In genomic region chr2:155240915-155241314, GRCm38 (mm10) we compare ENCODE assay signal across 8 mouse cellular contexts. TPM values are rescaled to one million over a fixed set of nuclear protein-coding genes. Genes with fewer than 3 reads are reported as not detected.
DNase-seq lines count a peak whose midpoint lies in the region; ATAC-seq and TF ChIP-seq lines count a peak whose summit lies in the region.

No protein-coding gene starts in this region.

- no peak for TF ChIP-seq EP300 in CH12.LX (IDR thresholded peaks at IDR 0.05; ENCODE audit: low read length)

- DNase-seq in hindbrain, postnatal 0 days (ENCODE audit: low spot score), result no peak
- peak; percentile 47 for DNase-seq in CH12.LX (ENCODE audit: extremely low read depth)
- DNase-seq in lung, postnatal 25 days (ENCODE audit: low spot score), result peak; percentile 50
- no peak for DNase-seq in forebrain, postnatal 0 days
- DNase-seq in right cerebral cortex, postnatal 4 days, result no peak
- no peak for DNase-seq in frontal cortex, postnatal 14 days (ENCODE audit: low spot score in 2 of 2)

- no peak overlapping the region for H3K4me2 ChIP-seq in hindbrain, postnatal 0 days (ENCODE audit: low read depth, low read length)
- H3K4me2 ChIP-seq in hindbrain, embryonic 13.5 days, result no peak overlapping the region
- no peak overlapping the region for H3K4me2 ChIP-seq in CH12.LX (ENCODE audit: insufficient read depth, low read depth, poor library complexity, severe bottlenecking)
- no peak overlapping the region for H3K4me2 ChIP-seq in forebrain, postnatal 0 days (ENCODE audit: low read depth)

- WGBS in hindbrain, postnatal 0 days, result 77% methylated on average over 4 of the region's 4 CpGs
- WGBS in hindbrain, embryonic 13.5 days, result 82% methylated on average over 4 of the region's 4 CpGs
- 85% methylated on average over 4 of the region's 4 CpGs for WGBS in forebrain, postnatal 0 days

- H3K9me3 ChIP-seq in hindbrain, postnatal 0 days (ENCODE audit: low read length), result no peaks in the 10 kb centered on the region
- no peaks in the 10 kb centered on the region for H3K9me3 ChIP-seq in hindbrain, embryonic 13.5 days
- H3K9me3 ChIP-seq in CH12.LX (replicated peaks; ENCODE audit: low read length), result no peaks in the 10 kb centered on the region
- H3K9me3 ChIP-seq in forebrain, postnatal 0 days (ENCODE audit: low read length), result no peaks in the 10 kb centered on the region

- H3K36me3 ChIP-seq in hindbrain, postnatal 0 days (ENCODE audit: insufficient read depth, low read length), result peaks cover 17% of the 10 kb centered on the region
- H3K36me3 ChIP-seq in hindbrain, embryonic 13.5 days, result peaks cover 48% of the 10 kb centered on the region
- peaks cover 25 to 49% of the 10 kb centered on the region in 2 experiments for H3K36me3 ChIP-seq in CH12.LX (replicated peaks in 1 of 2; ENCODE audit: control insufficient read depth in 1 of 2, insufficient read depth in 1 of 2, low read length in 1 of 2)
- peaks cover 34% of the 10 kb centered on the region for H3K36me3 ChIP-seq in forebrain, postnatal 0 days (ENCODE audit: insufficient read depth)

- no peak for TF ChIP-seq POLR2A in CH12.LX (IDR thresholded peaks at IDR 0.05; ENCODE audit: low read depth, low read length)

- in situ Hi-C loops in CH12.LX (cut with MboI; ENCODE audit: low pct_ligation_motif_present, low pct_unique_long_range_greater_than_20kb, low sequenced_read_pairs), result no loop called here

- no peak for ATAC-seq in hindbrain, postnatal 0 days
- ATAC-seq in hindbrain, embryonic 13.5 days (ENCODE audit: low FRiP score), result no peak
- ATAC-seq in forebrain, postnatal 0 days, result no peak

- H3K27ac ChIP-seq in hindbrain, postnatal 0 days, result no peak overlapping the region
- H3K27ac ChIP-seq in hindbrain, embryonic 13.5 days, result no peak overlapping the region
- H3K27ac ChIP-seq in CH12.LX (ENCODE audit: insufficient read depth, low read depth), result no peak overlapping the region
- H3K27ac ChIP-seq in brown adipose tissue, adult 24 weeks (replicated peaks; ENCODE audit: low read depth, low read length), result peak overlapping the region; percentile 51
- no peak overlapping the region for H3K27ac ChIP-seq in forebrain, postnatal 0 days (ENCODE audit: low read depth, low read length)

- H3K9ac ChIP-seq in hindbrain, postnatal 0 days (replicated peaks; ENCODE audit: low read length), result no peak overlapping the region
- H3K9ac ChIP-seq in hindbrain, embryonic 13.5 days, result no peak overlapping the region
- H3K9ac ChIP-seq in CH12.LX (ENCODE audit: insufficient read depth, low read depth), result no peak overlapping the region
- H3K9ac ChIP-seq in forebrain, postnatal 0 days, result no peak overlapping the region

- no peaks in the 10 kb centered on the region for H3K27me3 ChIP-seq in hindbrain, postnatal 0 days (ENCODE audit: insufficient read depth, low read length)
- H3K27me3 ChIP-seq in hindbrain, embryonic 13.5 days, result no peaks in the 10 kb centered on the region
- no peaks in the 10 kb centered on the region for H3K27me3 ChIP-seq in CH12.LX (replicated peaks)
- H3K27me3 ChIP-seq in forebrain, postnatal 0 days (ENCODE audit: insufficient read depth, low read length), result no peaks in the 10 kb centered on the region

- no peak overlapping the region for H3K4me3 ChIP-seq in hindbrain, postnatal 0 days (ENCODE audit: low read length)
- H3K4me3 ChIP-seq in hindbrain, embryonic 13.5 days, result no peak overlapping the region
- no peak overlapping the region for H3K4me3 ChIP-seq in CH12.LX (replicated peaks in 1 of 3; ENCODE audit: low read depth in 2 of 3, low read length in 2 of 3, poor library complexity in 1 of 3)
- H3K4me3 ChIP-seq in brown adipose tissue, adult 24 weeks (ENCODE audit: insufficient read depth, low read depth, low read length), result no peak overlapping the region
- no peak overlapping the region for H3K4me3 ChIP-seq in forebrain, postnatal 0 days (ENCODE audit: low read depth, low read length)

- dilution Hi-C loops in CH12.LX (cut with MboI; ENCODE audit: extremely low pct_ligation_motif_present, extremely low pct_unique_long_range_greater_than_20kb, low sequenced_read_pairs), result no loop called here

- TF ChIP-seq CTCF in hindbrain, postnatal 0 days (IDR thresholded peaks at IDR 0.05; ENCODE audit: low read depth), result 0 out of 2 replicates have a peak, but pooled peaks have one; percentile 21
- TF ChIP-seq CTCF in CH12.LX (conservative IDR thresholded peaks at IDR 0.05 in 1 of 2, IDR thresholded peaks at IDR 0.05 in 1 of 2; ENCODE audit: low read depth in 2 of 2, low read length in 2 of 2), result peak in 1 of 2 experiments; percentile 59; a peak in 2 of 4 replicates
- TF ChIP-seq CTCF in forebrain, postnatal 0 days (IDR thresholded peaks at IDR 0.05; ENCODE audit: low read depth), result no peak

- peaks cover 29% of the 10 kb centered on the region for H3K79me2 ChIP-seq in CH12.LX (replicated peaks; ENCODE audit: control insufficient read depth, extremely low read depth, insufficient read depth, poor library complexity, severe bottlenecking)

- peaks cover 15% of the 10 kb centered on the region for H3K4me1 ChIP-seq in hindbrain, postnatal 0 days (ENCODE audit: insufficient read depth, low read length)
- H3K4me1 ChIP-seq in hindbrain, embryonic 13.5 days (replicated peaks), result peaks cover 28% of the 10 kb centered on the region
- peaks cover 17 to 44% of the 10 kb centered on the region in 2 experiments for H3K4me1 ChIP-seq in CH12.LX (ENCODE audit: control insufficient read depth in 1 of 2, insufficient read depth in 2 of 2)
- peaks cover 19% of the 10 kb centered on the region for H3K4me1 ChIP-seq in brown adipose tissue, adult 24 weeks (ENCODE audit: control insufficient read depth, insufficient read depth, insufficient read length, low read length)
- peaks cover 14% of the 10 kb centered on the region for H3K4me1 ChIP-seq in forebrain, postnatal 0 days (ENCODE audit: insufficient read depth)

- TF ChIP-seq RAD21 in CH12.LX (IDR thresholded peaks at IDR 0.05; ENCODE audit: low read depth, low read length), result peak; percentile 57

TF ChIP-seq in CH12.LX, 34 proteins besides CTCF, POLR2A, EP300 and RAD21:
- peak; percentile 24 for TF ChIP-seq SMC3 (IDR thresholded peaks at IDR 0.05; ENCODE audit: low read depth, low read length)
- TF ChIP-seq MAZ (IDR thresholded peaks at IDR 0.05; ENCODE audit: low read depth, low read length), result no peak
- TF ChIP-seq ELF1 (IDR thresholded peaks at IDR 0.05; ENCODE audit: low read depth, low read length), result peak; percentile 53
- no peak for TF ChIP-seq NRF1 (IDR thresholded peaks at IDR 0.05; ENCODE audit: low read depth, low read length)

RNA-seq across cellular contexts. Expression of gene Dynlrb1, which starts 4.6 kb away (rescaled TPM):
- 264 and 266 TPM in 2 replicates for total RNA-seq in hindbrain, postnatal 0 days (2014; rRNA removed)
- polyA plus RNA-seq in hindbrain, postnatal 0 days (2015; fragmentation: Nextera tagmentation; extraction: Ambion mirVana), result 725 and 778 TPM in 2 replicates
- polyA plus RNA-seq in hindbrain, embryonic 13.5 days (2015; fragmentation: Nextera tagmentation; extraction: Ambion mirVana), result 666 and 685 TPM in 2 replicates
- total RNA-seq in CH12.LX (2012; rRNA removed) (152 and 166 TPM in 2 replicates), CH12.LX (2014; rRNA removed) (221 and 290 TPM in 2 replicates)
- polyA plus RNA-seq in CH12.LX (2012; ENCODE audit: insufficient read length, low read depth), result 302 and 312 TPM in 2 replicates
- polyA plus RNA-seq in brown adipose tissue, adult 24 weeks (2012; ENCODE audit: insufficient read depth, insufficient read length, missing spikeins), result 372 and 376 TPM in 2 replicates
- total RNA-seq in forebrain, postnatal 0 days (2014; rRNA removed), result 310 and 492 TPM in 2 replicates
- polyA plus RNA-seq in forebrain, postnatal 0 days (2015; fragmentation: Nextera tagmentation; extraction: Ambion mirVana), result 790 and 1,004 TPM in 2 replicates

RNA-seq across cellular contexts. Expression of gene Map1lc3a, which starts 35.2 kb away (rescaled TPM):
- 618 and 737 TPM in 2 replicates for total RNA-seq in hindbrain, postnatal 0 days (2014; rRNA removed)
- 853 and 903 TPM in 2 replicates for polyA plus RNA-seq in hindbrain, postnatal 0 days (2015; fragmentation: Nextera tagmentation; extraction: Ambion mirVana)
- polyA plus RNA-seq in hindbrain, embryonic 13.5 days (2015; fragmentation: Nextera tagmentation; extraction: Ambion mirVana), result 415 and 421 TPM in 2 replicates
- total RNA-seq in CH12.LX (2012; rRNA removed), result 3.2 and 4.2 TPM in 2 replicates
- 0.56 and 0.92 TPM in 2 replicates for total RNA-seq in CH12.LX (2014; rRNA removed)
- 0.23 and 0.40 TPM in 2 replicates for polyA plus RNA-seq in CH12.LX (2012; ENCODE audit: insufficient read length, low read depth)
- 428 and 471 TPM in 2 replicates for polyA plus RNA-seq in brown adipose tissue, adult 24 weeks (2012; ENCODE audit: insufficient read depth, insufficient read length, missing spikeins)
- total RNA-seq in forebrain, postnatal 0 days (2014; rRNA removed), result 425 and 459 TPM in 2 replicates
- 789 and 806 TPM in 2 replicates for polyA plus RNA-seq in forebrain, postnatal 0 days (2015; fragmentation: Nextera tagmentation; extraction: Ambion mirVana)

Comparison
In these comparisons a context has a peak if more than half of its experiments do, and no peak if none do; other contexts are left out.
1. DNase-seq: peak in CH12.LX (single experiment) and lung, postnatal 25 days (single experiment); none in hindbrain, postnatal 0 days (single experiment), forebrain, postnatal 0 days (single experiment), right cerebral cortex, postnatal 4 days (single experiment) and frontal cortex, postnatal 14 days (0 of 2).
2. RNA of gene Map1lc3a, which starts 35.2 kb away (polyA plus RNA-seq): 853 to 903 TPM in hindbrain, postnatal 0 days, 789 to 806 TPM in forebrain, postnatal 0 days, 428 to 471 TPM in brown adipose tissue, adult 24 weeks and 415 to 421 TPM in hindbrain, embryonic 13.5 days; 0.23 to 0.40 TPM in CH12.LX; every median in the first group is over 100 times any median in the second.